Mouse (Mus musculus) liver, embryonic 14.5 days (tissue): Measurements from ENCODE around the gene Dnase1l2.

ENCODE experiments used
- CTCF ChIP-seq: IDR thresholded peaks from 2 replicates; pipeline ENCODE4 v1.5.1; 2016; ENCODE audit warnings: antibody characterized with exemption, low read depth, control low read depth
- EP300 ChIP-seq: IDR thresholded peaks from 2 replicates; pipeline ENCODE4 v1.6.1; 2016; ENCODE audit warnings: antibody characterized with exemption, low read depth

GRCm38 (mm10) chr17:24426471-24427169, 16.3 kb downstream of the Dnase1l2 start, which contains the start of gene Eci1:
- TF ChIP-seq CTCF (no peak), EP300 (no peak)
